Mouse (Mus musculus) midbrain, embryonic 14.5 days (tissue): Measurements from ENCODE around the gene Tia1. TPM values are rescaled to one million over a fixed set of nuclear protein-coding genes. Genes with fewer than 3 reads are reported as not detected.

Experiments used
- ATAC-seq: fragments of 200-750 bp; cut with Nextera tagmentation; 2 replicates; pipeline ENCODE4 v1.8.0; 2017; ENCODE audit warnings: moderate number of reproducible peaks, moderate library complexity; ENCODE audit not compliant: low FRiP score, low TSS enrichment
- DNase-seq: peaks from one replicate; pipeline ENCODE4 v3.0.0-alpha.2; 2015
- H3K27ac ChIP-seq: fragments of 300-500 bp; sonication (generic); replicated peaks from 2 replicates; pipeline ENCODE4 v1.5.1; 2014; ENCODE audit warnings: mild to moderate bottlenecking, low read depth, low read length, moderate library complexity
- H3K27me3 ChIP-seq: fragments of 300-500 bp; sonication (generic); 2 replicates; pipeline ENCODE4 v1.6.1; 2014; ENCODE audit warnings: low read length, control low read depth, mixed read lengths; ENCODE audit not compliant: control insufficient read depth, insufficient read depth
- H3K36me3 ChIP-seq: fragments of 300-500 bp; sonication (generic); 2 replicates; pipeline ENCODE4 v1.6.1; 2014; ENCODE audit warnings: low read length, control low read depth; ENCODE audit not compliant: control insufficient read depth, insufficient read depth
- H3K4me1 ChIP-seq: fragments of 300-500 bp; sonication (generic); 2 replicates; pipeline ENCODE4 v1.6.1; 2014; ENCODE audit warnings: mild to moderate bottlenecking, antibody characterized with exemption, low read length, control low read depth; ENCODE audit not compliant: control insufficient read depth, insufficient read depth
- H3K4me2 ChIP-seq: fragments of 300-500 bp; sonication (generic); 2 replicates; pipeline ENCODE4 v1.6.1; 2014; ENCODE audit warnings: mild to moderate bottlenecking, low read length, moderate library complexity
- H3K4me3 ChIP-seq: fragments of 300-500 bp; sonication (generic); replicated peaks from 2 replicates; pipeline ENCODE4 v1.5.1; 2014; ENCODE audit warnings: low read depth, low read length
- H3K9ac ChIP-seq: fragments of 300-500 bp; sonication (generic); replicated peaks from 2 replicates; pipeline ENCODE4 v1.6.1; 2014; ENCODE audit warnings: mild to moderate bottlenecking, low read length, moderate library complexity
- H3K9me3 ChIP-seq: fragments of 300-500 bp; sonication (generic); 2 replicates; pipeline ENCODE4 v1.6.1; 2016; ENCODE audit warnings: low read length, control low read depth, mixed read lengths; ENCODE audit not compliant: control insufficient read depth
- WGBS: fragments of 180-500 bp; shearing (Covaris S2); extraction: QIAGEN DNeasy Blood & Tissue Kit; methylation state at CpG from one replicate; pipeline ENCODE4 v1.1.7; 2014; 5-methylcytosine and 5-hydroxymethylcytosine counted together
- polyA plus RNA-seq: library from polyadenylated mRNA; unstranded; fragments of >200 nt; fragmentation: Nextera tagmentation; extraction: Ambion mirVana; gene quantifications from 2 replicates; pipeline ENCODE4 v1.2.1, GENCODE M21; 2014

The Tia1 gene
- polyA plus RNA-seq, 1 experiment from 2014 or later = 387 TPM

DNA sequence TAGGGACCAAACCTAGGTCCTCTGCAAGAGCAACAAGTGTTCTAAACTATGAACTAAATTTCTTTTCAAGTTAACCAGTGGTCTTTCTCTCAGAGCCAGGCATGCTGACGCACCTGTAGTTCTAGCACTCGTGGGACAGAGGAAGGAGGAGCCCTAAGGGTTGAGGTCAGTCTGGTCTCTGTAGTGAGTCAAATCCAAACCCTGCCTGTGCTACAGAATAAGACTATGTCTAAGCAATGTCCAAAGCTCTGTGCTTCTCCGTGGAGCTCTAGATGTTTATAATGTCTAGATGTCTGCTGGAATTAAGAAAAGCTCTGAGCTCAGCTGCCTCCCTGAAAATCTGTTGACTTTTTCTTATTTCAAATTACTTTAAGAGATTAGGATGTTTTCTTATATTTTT is 52.7 kb downstream of the Tia1 start:
- no peak overlapping the region for H3K4me2 ChIP-seq
- no peak overlapping the region for H3K9ac ChIP-seq
- DNase-seq = no peak
- WGBS = 89% methylated on average over 3 of the region's 3 CpGs
- H3K4me3 ChIP-seq = no peak overlapping the region
- H3K27me3 ChIP-seq = no peaks in the 10 kb centered on the region
- H3K36me3 ChIP-seq = peaks cover 72% of the 10 kb centered on the region
- H3K27ac ChIP-seq = no peak overlapping the region
- H3K4me1 ChIP-seq = no peaks in the 10 kb centered on the region
- H3K9me3 ChIP-seq = no peaks in the 10 kb centered on the region
- ATAC-seq = no peak

DNA sequence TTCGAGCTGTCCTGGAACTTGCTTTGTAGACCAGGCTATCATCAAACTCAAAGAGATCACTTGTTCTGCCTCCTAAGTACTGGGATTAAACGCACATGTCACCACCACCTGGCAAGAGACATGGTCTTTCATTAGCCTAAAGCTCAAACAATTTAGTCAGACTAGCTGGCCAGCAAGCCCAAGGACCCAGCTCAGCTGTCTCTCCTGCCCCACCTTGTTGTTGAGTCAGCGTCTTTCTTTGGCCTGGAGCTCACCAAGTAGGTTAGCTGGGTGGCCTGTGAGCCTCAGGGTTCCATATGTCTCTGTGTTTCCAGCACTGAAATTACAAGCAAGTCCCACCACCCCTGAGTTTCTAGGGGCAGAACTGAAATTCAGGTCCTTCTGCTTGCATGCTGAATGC is 59.1 kb downstream of the Tia1 start:
- no peaks in the 10 kb centered on the region for H3K9me3 ChIP-seq
- ATAC-seq (no peak), DNase-seq (no peak)
- H3K4me2 ChIP-seq = no peak overlapping the region
- no peaks in the 10 kb centered on the region for H3K4me1 ChIP-seq
- H3K9ac ChIP-seq = no peak overlapping the region
- H3K36me3 ChIP-seq = peaks cover 63% of the 10 kb centered on the region
- no peak overlapping the region for H3K27ac ChIP-seq
- H3K4me3 ChIP-seq = no peak overlapping the region
- H3K27me3 ChIP-seq = no peaks in the 10 kb centered on the region
- 94% methylated on average over 3 of the region's 3 CpGs for WGBS

DNA sequence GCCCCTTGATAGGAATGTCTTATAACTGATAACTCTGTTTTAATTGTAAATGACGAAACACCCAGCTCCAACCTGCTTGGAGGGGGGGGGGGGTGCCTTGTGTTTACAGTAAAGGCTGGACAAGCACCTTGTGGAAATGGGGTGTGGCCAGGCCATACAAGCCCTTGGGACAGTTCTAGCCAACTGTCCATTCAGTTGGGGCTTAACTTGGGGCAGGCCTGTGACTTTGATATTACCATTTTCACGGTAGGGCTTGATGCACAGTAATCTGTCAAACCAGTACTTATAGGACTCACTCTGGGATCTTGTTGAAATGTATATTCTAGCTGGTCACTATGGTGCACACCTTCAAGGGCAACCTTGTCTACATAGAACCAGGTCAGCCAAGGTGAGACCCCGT is 67.3 kb downstream of the Tia1 start:
- peaks cover 16% of the 10 kb centered on the region for H3K4me1 ChIP-seq
- DNase-seq (no peak), ATAC-seq (no peak)
- no peaks in the 10 kb centered on the region for H3K27me3 ChIP-seq
- peaks cover 24% of the 10 kb centered on the region for H3K36me3 ChIP-seq
- H3K9ac ChIP-seq = peak overlapping the region; percentile 56; the same call in 1 of the 2 replicates
- 79% methylated on average over 3 of the region's 3 CpGs for whole genome bisulfite sequencing
- peak overlapping the region; percentile 95 for H3K27ac ChIP-seq
- no peaks in the 10 kb centered on the region for H3K9me3 ChIP-seq
- peak overlapping the region; percentile 37; the same call in 1 of the 2 replicates for H3K4me3 ChIP-seq
- peak overlapping the region; percentile 79 for H3K4me2 ChIP-seq

DNA sequence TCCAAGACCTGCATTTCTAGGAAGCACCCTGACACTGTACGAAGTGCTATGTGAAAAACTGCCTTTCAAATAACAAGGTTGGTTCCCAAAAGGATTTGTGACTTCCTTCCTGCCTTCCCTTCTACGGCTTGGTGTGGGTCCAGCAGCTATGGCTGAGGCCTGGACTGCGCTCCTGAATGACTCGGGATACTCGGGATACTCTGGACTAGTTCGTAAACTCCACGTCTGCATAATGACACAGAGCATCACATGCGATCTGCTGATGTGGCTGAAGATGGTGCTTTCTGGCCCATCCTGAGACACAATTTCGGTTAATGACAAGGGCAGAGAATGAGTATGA is 67.7 kb downstream of the Tia1 start:
- ATAC-seq (peak; percentile 18), DNase-seq (no peak)
- Histone ChIP-seq H3K4me2 (peak overlapping the region; percentile 79), H3K9ac (peak overlapping the region; percentile 56; the same call in 1 of the 2 replicates), H3K4me3 (peak overlapping the region; percentile 37), H3K27me3 (no peaks in the 10 kb centered on the region), H3K4me1 (peaks cover 16% of the 10 kb centered on the region), H3K27ac (peak overlapping the region; percentile 95), H3K9me3 (no peaks in the 10 kb centered on the region), H3K36me3 (peaks cover 20% of the 10 kb centered on the region)
- WGBS = 22% methylated on average over 9 of the region's 9 CpGs

DNA sequence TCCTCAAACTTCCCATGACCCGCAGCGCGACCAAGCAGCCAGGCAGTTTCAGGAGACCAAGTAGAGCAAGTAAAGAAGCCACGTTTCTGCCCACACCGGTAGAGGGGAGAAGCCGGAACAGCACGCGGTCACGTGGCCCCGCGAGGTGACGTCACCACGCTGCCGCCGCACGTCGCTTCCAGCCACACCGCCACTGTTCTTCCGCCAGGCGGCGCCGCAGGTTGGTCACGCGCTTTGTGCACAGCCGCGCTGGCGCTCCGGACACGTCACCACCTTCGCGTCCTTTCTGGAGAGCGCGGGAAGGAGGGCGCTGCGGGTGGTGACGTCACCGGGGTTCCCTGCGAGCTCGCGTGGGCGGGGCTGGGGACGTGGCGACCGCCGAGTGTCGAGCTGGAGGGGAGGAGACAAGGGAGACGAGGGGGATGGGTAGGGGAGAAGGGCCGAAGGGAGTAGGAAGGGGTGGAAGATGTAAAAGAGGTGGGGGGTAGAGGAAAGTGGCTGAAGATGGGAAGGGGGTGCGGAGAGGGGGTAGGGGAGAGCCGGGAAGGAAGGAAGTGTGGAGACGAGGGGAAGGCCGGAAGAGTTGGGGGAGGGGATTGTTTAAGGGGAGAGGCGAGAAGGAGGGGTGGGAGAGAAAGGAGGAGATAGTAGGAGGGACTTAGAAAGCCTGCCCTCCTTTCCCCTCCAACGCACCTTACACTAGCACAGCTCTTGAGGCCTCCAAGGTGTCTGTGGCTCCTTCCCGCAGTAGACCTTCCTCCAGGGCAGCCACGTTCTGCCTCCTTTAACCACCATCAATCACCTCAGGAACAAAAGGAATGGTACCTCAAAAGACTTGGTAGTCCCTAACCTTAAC is 68.3 kb downstream of the Tia1 start:
- DNase-seq (peak; percentile 100), ATAC-seq (peak; percentile 95)
- peaks cover 16% of the 10 kb centered on the region for H3K4me1 ChIP-seq
- peak overlapping the region; percentile 56 for H3K9ac ChIP-seq
- under 1% methylated on average over 56 of the region's 56 CpGs for WGBS
- peak overlapping the region; percentile 95 for H3K27ac ChIP-seq
- peak overlapping the region; percentile 37 for H3K4me3 ChIP-seq
- H3K27me3 ChIP-seq = no peaks in the 10 kb centered on the region
- H3K4me2 ChIP-seq = peak overlapping the region; percentile 79
- peaks cover 16% of the 10 kb centered on the region for H3K36me3 ChIP-seq
- no peaks in the 10 kb centered on the region for H3K9me3 ChIP-seq

DNA sequence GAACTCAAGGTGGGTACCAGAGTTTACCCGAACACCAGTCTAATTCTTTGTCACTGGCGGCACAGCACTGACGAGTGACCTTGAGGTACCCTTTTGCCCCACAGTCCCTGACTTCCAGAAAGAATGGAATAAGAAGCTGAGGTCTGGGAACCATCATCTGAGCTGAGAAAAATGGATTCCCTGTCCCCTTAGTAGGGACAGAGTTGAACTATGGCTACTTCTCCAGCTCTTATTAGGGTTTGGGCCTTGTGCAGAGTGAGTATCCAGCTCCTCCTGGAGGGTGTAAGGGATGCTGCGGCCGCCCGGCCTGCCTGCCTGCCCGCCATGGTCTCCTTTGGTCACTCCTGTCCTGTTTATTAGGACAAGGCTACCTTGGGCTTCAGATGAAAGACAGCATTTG is 69.1 kb downstream of the Tia1 start:
- Histone ChIP-seq H3K27me3 (no peaks in the 10 kb centered on the region), H3K4me3 (peak overlapping the region; percentile 37), H3K9ac (peak overlapping the region; percentile 50), H3K27ac (peak overlapping the region; percentile 95), H3K9me3 (no peaks in the 10 kb centered on the region), H3K4me1 (peaks cover 16% of the 10 kb centered on the region), H3K4me2 (peak overlapping the region; percentile 55), H3K36me3 (peaks cover 16% of the 10 kb centered on the region)
- no peak for DNase-seq
- no peak for ATAC-seq
- 52% methylated on average over 7 of the region's 7 CpGs for WGBS

DNA sequence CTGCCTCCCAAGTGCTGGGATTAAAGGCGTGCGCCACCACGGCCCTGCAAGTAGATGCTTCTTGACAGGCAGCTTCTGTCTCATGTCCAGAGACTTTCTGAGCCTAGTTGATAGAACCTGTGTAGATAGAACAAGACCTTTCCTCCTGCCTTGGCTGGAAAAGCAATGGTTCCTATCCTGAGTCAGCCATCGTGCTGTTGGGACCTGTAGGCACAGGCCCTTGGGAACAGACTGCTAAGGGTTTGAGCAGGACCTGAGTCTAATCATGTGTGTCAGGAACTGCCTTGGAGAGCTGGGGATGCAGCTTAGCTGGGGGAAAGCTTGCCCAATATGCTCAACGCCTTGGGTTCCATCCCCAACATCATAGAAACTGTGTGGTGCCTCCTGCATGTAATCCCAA is 70.1 kb downstream of the Tia1 start:
- 96% methylated on average over 5 of the region's 5 CpGs for WGBS
- peaks cover 16% of the 10 kb centered on the region for H3K4me1 ChIP-seq
- H3K27me3 ChIP-seq = no peaks in the 10 kb centered on the region
- DNase-seq (no peak), ATAC-seq (no peak)
- H3K27ac ChIP-seq = no peak overlapping the region
- H3K4me3 ChIP-seq = no peak overlapping the region
- peaks cover 11% of the 10 kb centered on the region for H3K36me3 ChIP-seq
- no peak overlapping the region for H3K4me2 ChIP-seq
- H3K9me3 ChIP-seq = no peaks in the 10 kb centered on the region
- H3K9ac ChIP-seq = no peak overlapping the region

DNA sequence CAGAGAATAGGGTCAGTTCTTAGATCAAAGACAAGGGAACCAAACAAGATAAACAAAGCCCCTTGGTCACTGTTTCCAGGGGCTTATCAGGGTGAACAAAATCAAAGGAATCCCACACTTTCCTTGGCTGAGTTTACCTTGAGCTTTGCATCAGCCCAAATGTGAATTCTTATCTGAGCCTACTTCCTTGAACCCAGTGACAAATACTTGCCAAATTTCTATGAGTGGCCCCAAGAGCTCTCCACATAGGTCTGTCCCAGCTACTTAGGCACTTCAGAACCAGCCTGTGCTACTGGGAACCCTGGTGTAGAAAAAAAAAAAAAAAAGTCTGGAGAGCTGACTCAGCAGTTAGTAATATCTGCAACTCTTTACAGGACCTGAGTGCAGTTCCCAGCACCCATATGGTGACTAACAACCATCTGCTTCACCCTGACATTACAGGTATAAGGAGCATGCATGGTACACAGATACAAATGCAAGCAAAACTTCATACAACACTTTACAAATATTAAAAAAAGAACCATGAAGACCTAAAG is 70.7 kb downstream of the Tia1 start:
- Histone ChIP-seq H3K9me3 (no peaks in the 10 kb centered on the region), H3K4me3 (no peak overlapping the region), H3K9ac (no peak overlapping the region), H3K4me1 (peaks cover 16% of the 10 kb centered on the region), H3K27me3 (no peaks in the 10 kb centered on the region), H3K27ac (no peak overlapping the region), H3K36me3 (peaks cover 6% of the 10 kb centered on the region), H3K4me2 (no peak overlapping the region)
- DNase-seq (no peak), ATAC-seq (no peak)
